14 mouse cellular contexts compared by ENCODE assay signal in the genomic region with DNA sequence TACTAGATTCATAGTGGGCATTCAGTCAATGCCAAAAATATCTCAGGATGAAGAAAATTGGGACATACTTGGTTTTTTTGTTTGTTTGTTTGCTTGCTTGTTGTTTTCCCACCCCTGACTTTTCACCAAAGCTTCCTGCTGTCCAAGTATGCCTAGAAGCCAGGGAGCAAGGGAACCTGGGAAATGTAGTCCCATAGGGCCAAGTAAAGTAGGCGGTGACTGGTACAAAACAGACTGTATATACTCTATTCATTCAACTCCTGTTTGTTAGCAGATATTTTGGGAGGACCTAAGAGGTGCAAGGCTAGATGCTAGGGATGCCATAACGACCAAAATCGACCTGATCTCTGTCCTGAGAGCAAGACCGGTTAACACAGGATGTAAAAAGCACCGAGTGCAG. TPM values are rescaled to one million over a fixed set of nuclear protein-coding genes. Genes with fewer than 3 reads are reported as not detected.
A peak's percentile ranks its signal among the peaks of the same experiment; 100 is the strongest.
DNase-seq lines count a peak whose midpoint lies in the region; ATAC-seq and TF ChIP-seq lines count a peak whose summit lies in the region.
"Had no signal": no experiment of that assay in that cellular context is flagged by ENCODE, and none has a peak within 500 bp of the region (broad histone marks: within the 10 kb centered on the region; RNA-seq: fewer than 3 reads in every experiment).

No protein-coding gene starts in this region.

- no peaks in the 10 kb centered on the region for H3K36me3 ChIP-seq in forebrain, embryonic 13.5 days (ENCODE audit: poor library complexity, severe bottlenecking)
- no peaks in the 10 kb centered on the region for H3K36me3 ChIP-seq in forebrain, embryonic 12.5 days (replicated peaks)
- peaks cover 4% of the 10 kb centered on the region for H3K36me3 ChIP-seq in kidney, adult 2 months (ENCODE audit: control insufficient read depth, insufficient read depth, low read length)
- H3K36me3 ChIP-seq in hindbrain, postnatal 0 days (ENCODE audit: insufficient read depth, low read length): no peaks in the 10 kb centered on the region
- 0 out of 2 replicates have a peak, but pooled peaks cover 2% of the 10 kb centered on the region for H3K36me3 ChIP-seq in stomach, postnatal 0 days (ENCODE audit: control insufficient read depth, insufficient read depth, low read length)

- WGBS in forebrain, embryonic 13.5 days: 54% methylated on average over 5 of the region's 5 CpGs
- 59% methylated on average over 5 of the region's 5 CpGs for WGBS in forebrain, embryonic 12.5 days
- 22% methylated on average over 5 of the region's 5 CpGs for WGBS in kidney, adult 2 months
- WGBS in hindbrain, postnatal 0 days: 53% methylated on average over 5 of the region's 5 CpGs
- 56% methylated on average over 5 of the region's 5 CpGs for WGBS in stomach, postnatal 0 days

- H3K27ac ChIP-seq in forebrain, embryonic 13.5 days: no peak overlapping the region
- H3K27ac ChIP-seq in forebrain, embryonic 12.5 days: no peak overlapping the region
- H3K27ac ChIP-seq in kidney, adult 2 months (ENCODE audit: insufficient read depth, low read depth, low read length): no peak overlapping the region
- no peak overlapping the region for H3K27ac ChIP-seq in hindbrain, postnatal 0 days
- no peak overlapping the region for H3K27ac ChIP-seq in stomach, postnatal 0 days (replicated peaks)
- H3K27ac ChIP-seq: limb, embryonic 15.5 days; macrophage had no signal

- TF ChIP-seq POLR2A in kidney, adult 2 months (IDR thresholded peaks at IDR 0.05; ENCODE audit: low read depth, low read length): no peak

- TF ChIP-seq CTCF in kidney, adult 2 months (conservative IDR thresholded peaks at IDR 0.05; ENCODE audit: insufficient read depth, insufficient read length, low read depth, low read length): no peak
- TF ChIP-seq CTCF in hindbrain, postnatal 0 days (IDR thresholded peaks at IDR 0.05; ENCODE audit: low read depth): no peak
- no peak for TF ChIP-seq CTCF in stomach, postnatal 0 days (IDR thresholded peaks at IDR 0.05; ENCODE audit: low read depth)

- no peak overlapping the region for H3K9ac ChIP-seq in forebrain, embryonic 13.5 days
- no peak overlapping the region for H3K9ac ChIP-seq in forebrain, embryonic 12.5 days
- H3K9ac ChIP-seq in hindbrain, postnatal 0 days (replicated peaks; ENCODE audit: low read length): no peak overlapping the region
- no peak overlapping the region for H3K9ac ChIP-seq in stomach, postnatal 0 days (ENCODE audit: low read length)
- H3K9ac ChIP-seq: limb, embryonic 15.5 days had no signal

- no peaks in the 10 kb centered on the region for H3K27me3 ChIP-seq in forebrain, embryonic 13.5 days
- no peaks in the 10 kb centered on the region for H3K27me3 ChIP-seq in forebrain, embryonic 12.5 days
- no peaks in the 10 kb centered on the region for H3K27me3 ChIP-seq in kidney, adult 2 months (replicated peaks; ENCODE audit: control insufficient read depth, insufficient read depth, low read length)
- H3K27me3 ChIP-seq in hindbrain, postnatal 0 days (ENCODE audit: insufficient read depth, low read length): no peaks in the 10 kb centered on the region
- no peaks in the 10 kb centered on the region for H3K27me3 ChIP-seq in stomach, postnatal 0 days (ENCODE audit: control insufficient read depth, insufficient read depth, low read length)
- H3K27me3 ChIP-seq: limb, embryonic 15.5 days had no signal

- H3K4me1 ChIP-seq in forebrain, embryonic 13.5 days: no peaks in the 10 kb centered on the region
- H3K4me1 ChIP-seq in forebrain, embryonic 12.5 days: no peaks in the 10 kb centered on the region
- H3K4me1 ChIP-seq in kidney, adult 2 months (ENCODE audit: control insufficient read depth, insufficient read depth, low read length): no peaks in the 10 kb centered on the region
- H3K4me1 ChIP-seq in hindbrain, postnatal 0 days (ENCODE audit: insufficient read depth, low read length): no peaks in the 10 kb centered on the region
- no peaks in the 10 kb centered on the region for H3K4me1 ChIP-seq in stomach, postnatal 0 days (replicated peaks; ENCODE audit: control insufficient read depth, insufficient read depth)
- H3K4me1 ChIP-seq: limb, embryonic 15.5 days had no signal

- no peak overlapping the region for H3K4me3 ChIP-seq in forebrain, embryonic 13.5 days
- no peak overlapping the region for H3K4me3 ChIP-seq in forebrain, embryonic 12.5 days (replicated peaks)
- H3K4me3 ChIP-seq in kidney, adult 2 months (ENCODE audit: insufficient read depth, low read depth, low read length): peak overlapping the region; percentile 37
- no peak overlapping the region for H3K4me3 ChIP-seq in hindbrain, postnatal 0 days (ENCODE audit: low read length)
- H3K4me3 ChIP-seq in stomach, postnatal 0 days (ENCODE audit: low read depth, low read length): no peak overlapping the region
- H3K4me3 ChIP-seq: limb, embryonic 15.5 days had no signal

- ATAC-seq in forebrain, embryonic 13.5 days: peak; percentile 53; the same call in 1 of the 2 replicates
- ATAC-seq in forebrain, embryonic 12.5 days (ENCODE audit: low FRiP score): no peak
- ATAC-seq in hindbrain, postnatal 0 days: peak; percentile 73; the same call in 1 of the 2 replicates
- no peak for ATAC-seq in stomach, postnatal 0 days (ENCODE audit: low FRiP score, low TSS enrichment)

- TF ChIP-seq EP300 in stomach, postnatal 0 days (optimal IDR thresholded peaks at IDR 0.05): no peak

- peak; percentile 45 for DNase-seq in kidney, adult 2 months
- no peak for DNase-seq in kidney, adult 8-10 months
- peak; percentile 41 for DNase-seq in R1 (ENCODE audit: low read depth, low spot score)
- DNase-seq in hindbrain, postnatal 0 days (ENCODE audit: low spot score): peak; percentile 36
- DNase-seq in layer of hippocampus, adult 8-10 months (ENCODE audit: low spot score in 2 of 2): no peak
- no peak for DNase-seq in stomach, postnatal 0 days (ENCODE audit: low spot score)

- H3K9me3 ChIP-seq in forebrain, embryonic 13.5 days (replicated peaks): no peaks in the 10 kb centered on the region
- no peaks in the 10 kb centered on the region for H3K9me3 ChIP-seq in forebrain, embryonic 12.5 days
- no peaks in the 10 kb centered on the region for H3K9me3 ChIP-seq in hindbrain, postnatal 0 days (ENCODE audit: low read length)
- no peaks in the 10 kb centered on the region for H3K9me3 ChIP-seq in stomach, postnatal 0 days (ENCODE audit: control insufficient read depth, low read length)
- H3K9me3 ChIP-seq: limb, embryonic 15.5 days had no signal

- H3K4me2 ChIP-seq in forebrain, embryonic 13.5 days: no peak overlapping the region
- H3K4me2 ChIP-seq in forebrain, embryonic 12.5 days: no peak overlapping the region
- 0 out of 2 replicates have a peak overlapping the region, but pooled peaks have one; percentile 7 for H3K4me2 ChIP-seq in hindbrain, postnatal 0 days (ENCODE audit: low read depth, low read length)
- H3K4me2 ChIP-seq in stomach, postnatal 0 days (replicated peaks; ENCODE audit: low read depth): no peak overlapping the region
- H3K4me2 ChIP-seq: limb, embryonic 15.5 days had no signal

RNA-seq across cellular contexts. Expression of gene Slc45a2, which starts 0.7 kb away (rescaled TPM):
- not detected in 2 replicates for polyA plus RNA-seq in forebrain, embryonic 13.5 days (2015; fragmentation: Nextera tagmentation; extraction: Ambion mirVana)
- polyA plus RNA-seq in forebrain, embryonic 12.5 days (2016; fragmentation: Nextera tagmentation; extraction: Ambion mirVana): 0.13 and 0.17 TPM in 2 replicates
- 0.14 and 0.16 TPM in 2 replicates for polyA plus RNA-seq in kidney, adult 2 months (2012; rRNA removed)
- not detected in 2 replicates for total RNA-seq in hindbrain, postnatal 0 days (2014; rRNA removed)
- 0.09 and 0.23 TPM in 2 replicates for polyA plus RNA-seq in hindbrain, postnatal 0 days (2015; fragmentation: Nextera tagmentation; extraction: Ambion mirVana)
- not detected for total RNA-seq in layer of hippocampus, adult 8-10 months (2022)
- 0.04 TPM in 1 of 2 replicates, not detected in the other for polyA plus RNA-seq in stomach, postnatal 0 days (2015; fragmentation: Nextera tagmentation; extraction: Ambion mirVana)
- total RNA-seq: granulocyte monocyte progenitor cell, adult 5-6 weeks; layer of hippocampus, adult 18-20 months; neutrophil, adult 5-6 weeks had no signal
- polyA plus RNA-seq: macrophage; small intestine, adult 2 months had no signal

RNA-seq across cellular contexts. Expression of gene Amacr, which starts 18.3 kb away (rescaled TPM):
- 6.4 and 7.7 TPM in 2 replicates for polyA plus RNA-seq in forebrain, embryonic 13.5 days (2015; fragmentation: Nextera tagmentation; extraction: Ambion mirVana)
- 5.5 and 10.0 TPM in 2 replicates for polyA plus RNA-seq in forebrain, embryonic 12.5 days (2016; fragmentation: Nextera tagmentation; extraction: Ambion mirVana)
- polyA plus RNA-seq in kidney, adult 2 months (2012; rRNA removed): 66.9 and 71.9 TPM in 2 replicates
- total RNA-seq in hindbrain, postnatal 0 days (2014; rRNA removed): 8.5 and 11.3 TPM in 2 replicates
- 10.8 and 11.3 TPM in 2 replicates for polyA plus RNA-seq in hindbrain, postnatal 0 days (2015; fragmentation: Nextera tagmentation; extraction: Ambion mirVana)
- total RNA-seq in layer of hippocampus, adult 8-10 months (2022): 10 to 100 TPM in 3 of 4 experiments, 1 to 10 TPM in 1; 8.4 to 16.4 (median 11.4) TPM
- polyA plus RNA-seq in stomach, postnatal 0 days (2015; fragmentation: Nextera tagmentation; extraction: Ambion mirVana): 12.3 and 12.9 TPM in 2 replicates

RNA-seq across cellular contexts. Expression of gene Rxfp3, which starts 38.0 kb away (rescaled TPM):
- polyA plus RNA-seq in forebrain, embryonic 13.5 days (2015; fragmentation: Nextera tagmentation; extraction: Ambion mirVana): 0.57 and 0.96 TPM in 2 replicates
- 1.9 and 2.5 TPM in 2 replicates for polyA plus RNA-seq in forebrain, embryonic 12.5 days (2016; fragmentation: Nextera tagmentation; extraction: Ambion mirVana)
- not detected in 2 replicates for polyA plus RNA-seq in kidney, adult 2 months (2012; rRNA removed)
- total RNA-seq in hindbrain, postnatal 0 days (2014; rRNA removed): 7.3 and 8.3 TPM in 2 replicates
- polyA plus RNA-seq in hindbrain, postnatal 0 days (2015; fragmentation: Nextera tagmentation; extraction: Ambion mirVana): 3.2 TPM in 2 replicates
- 1 to 10 TPM; 4.5 to 5.0 (median 4.8) TPM for total RNA-seq in layer of hippocampus, adult 8-10 months (2022)
- 0.02 and 0.04 TPM in 2 replicates for polyA plus RNA-seq in stomach, postnatal 0 days (2015; fragmentation: Nextera tagmentation; extraction: Ambion mirVana)
- total RNA-seq: granulocyte monocyte progenitor cell, adult 5-6 weeks; neutrophil, adult 5-6 weeks had no signal
- polyA plus RNA-seq: macrophage; small intestine, adult 2 months had no signal

RNA-seq across cellular contexts. Expression of gene C1qtnf3, which starts 47.7 kb away (rescaled TPM):
- polyA plus RNA-seq in forebrain, embryonic 13.5 days (2015; fragmentation: Nextera tagmentation; extraction: Ambion mirVana): 0.10 and 0.13 TPM in 2 replicates
- polyA plus RNA-seq in forebrain, embryonic 12.5 days (2016; fragmentation: Nextera tagmentation; extraction: Ambion mirVana): 0.59 and 1.6 TPM in 2 replicates
- polyA plus RNA-seq in kidney, adult 2 months (2012; rRNA removed): 22.3 and 22.4 TPM in 2 replicates
- total RNA-seq in hindbrain, postnatal 0 days (2014; rRNA removed): 1.4 and 1.6 TPM in 2 replicates
- 1.4 and 1.6 TPM in 2 replicates for polyA plus RNA-seq in hindbrain, postnatal 0 days (2015; fragmentation: Nextera tagmentation; extraction: Ambion mirVana)
- under 1 TPM in 1 of 4 experiments, not detected in 3; 0.26 TPM for total RNA-seq in layer of hippocampus, adult 8-10 months (2022)
- 16.8 and 22.2 TPM in 2 replicates for polyA plus RNA-seq in stomach, postnatal 0 days (2015; fragmentation: Nextera tagmentation; extraction: Ambion mirVana)
- total RNA-seq: granulocyte monocyte progenitor cell, adult 5-6 weeks; layer of hippocampus, adult 18-20 months; neutrophil, adult 5-6 weeks had no signal
- polyA plus RNA-seq: macrophage had no signal

Comparison
In these comparisons a context has a peak if more than half of its experiments do, and no peak if none do; other contexts are left out.
1. ATAC-seq: peak in forebrain, embryonic 13.5 days (single experiment) and hindbrain, postnatal 0 days (single experiment); none in forebrain, embryonic 12.5 days (single experiment) and stomach, postnatal 0 days (single experiment).
2. DNase-seq: peak in kidney, adult 2 months (single experiment), R1 (single experiment) and hindbrain, postnatal 0 days (single experiment); none in kidney, adult 8-10 months (0 of 2), layer of hippocampus, adult 8-10 months (0 of 2) and stomach, postnatal 0 days (single experiment).